ENCODE assay signal across 8 mouse cellular contexts in the genomic region with DNA sequence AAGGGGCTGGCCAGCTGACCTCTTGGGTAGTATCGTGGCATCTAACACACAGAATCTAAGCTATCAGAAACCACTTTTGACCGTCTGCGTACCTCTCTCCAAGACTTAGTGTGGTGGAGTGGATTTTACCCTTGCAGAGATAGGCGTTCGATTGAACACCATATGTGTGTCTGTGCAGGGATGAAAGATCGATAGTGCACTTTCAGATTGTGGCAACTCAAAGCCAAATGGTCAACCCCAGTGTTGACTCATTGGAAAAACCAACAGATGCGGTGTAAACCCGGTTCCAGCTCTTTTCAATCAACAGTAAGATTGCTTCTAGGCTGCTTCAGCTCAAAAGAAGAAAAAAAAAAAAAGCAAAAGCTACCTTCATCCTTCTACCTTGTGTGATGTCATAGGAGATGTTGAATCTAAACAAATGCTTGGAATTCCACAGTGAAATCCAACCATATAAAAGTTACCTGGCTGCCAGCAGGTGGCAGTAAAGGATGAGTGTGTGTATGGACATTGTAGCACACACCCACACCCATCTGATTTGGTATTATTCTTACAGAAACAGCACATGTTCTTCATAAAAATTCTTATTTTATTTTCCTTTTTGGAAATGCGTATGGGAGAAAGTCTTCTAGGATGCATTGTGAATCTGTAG. TPM values are rescaled to one million over a fixed set of nuclear protein-coding genes. Genes with fewer than 3 reads are reported as not detected.
DNase-seq lines count a peak whose midpoint lies in the region; ATAC-seq lines count a peak whose summit lies in the region.

No protein-coding gene starts in this region.

- no peak overlapping the region for H3K27ac ChIP-seq in liver, embryonic 12.5 days
- no peak overlapping the region for H3K27ac ChIP-seq in forebrain, embryonic 11.5 days (ENCODE audit: low read depth, low read length)

- no peaks in the 10 kb centered on the region for H3K36me3 ChIP-seq in liver, embryonic 12.5 days
- H3K36me3 ChIP-seq in forebrain, embryonic 11.5 days (ENCODE audit: control insufficient read depth, insufficient read depth, low read length): no peaks in the 10 kb centered on the region

- H3K9ac ChIP-seq in liver, embryonic 12.5 days: no peak overlapping the region
- H3K9ac ChIP-seq in forebrain, embryonic 11.5 days (ENCODE audit: low read length): no peak overlapping the region

- H3K4me3 ChIP-seq in liver, embryonic 12.5 days: no peak overlapping the region
- no peak overlapping the region for H3K4me3 ChIP-seq in forebrain, embryonic 11.5 days (ENCODE audit: low read depth, low read length)

- 73% methylated on average over 9 of the region's 9 CpGs for WGBS in liver, embryonic 12.5 days (ENCODE audit: insufficient replicate concordance)
- 91% methylated on average over 9 of the region's 9 CpGs for WGBS in forebrain, embryonic 11.5 days

- H3K4me1 ChIP-seq in liver, embryonic 12.5 days: peaks cover 33% of the 10 kb centered on the region
- H3K4me1 ChIP-seq in forebrain, embryonic 11.5 days (replicated peaks; ENCODE audit: control insufficient read depth, insufficient read depth, low read length): no peaks in the 10 kb centered on the region

- no peaks in the 10 kb centered on the region for H3K9me3 ChIP-seq in liver, embryonic 12.5 days (replicated peaks)
- no peaks in the 10 kb centered on the region for H3K9me3 ChIP-seq in forebrain, embryonic 11.5 days (ENCODE audit: control insufficient read depth, low read length)

- peak; percentile 60 for DNase-seq in CD4-positive, CD25-positive, alpha-beta regulatory T cell, adult 2 months (ENCODE audit: low read depth, low spot score)
- DNase-seq in liver: peak; percentile 38
- DNase-seq in cerebellum, postnatal 36 days: peak; percentile 48 to 60
- peak; percentile 64 to 81 for DNase-seq in kidney, postnatal 36 days
- DNase-seq in lung, postnatal 36 days: peak; percentile 76
- DNase-seq in forebrain, embryonic 11.5 days (ENCODE audit: low spot score): no peak

- H3K4me2 ChIP-seq in liver, embryonic 12.5 days: no peak overlapping the region
- H3K4me2 ChIP-seq in forebrain, embryonic 11.5 days (ENCODE audit: low read depth, low read length, severe bottlenecking): no peak overlapping the region

- H3K27me3 ChIP-seq in liver, embryonic 12.5 days (replicated peaks): 0 out of 2 replicates have a peak, but pooled peaks cover 4% of the 10 kb centered on the region
- H3K27me3 ChIP-seq in forebrain, embryonic 11.5 days (ENCODE audit: control insufficient read depth, insufficient read depth, low read length): no peaks in the 10 kb centered on the region

- no peak for ATAC-seq in CD4-positive, CD25-positive, alpha-beta regulatory T cell, adult 4 months
- no peak for ATAC-seq in liver, embryonic 12.5 days
- ATAC-seq in forebrain, embryonic 11.5 days (replicated peaks; ENCODE audit: low FRiP score): no peak

RNA-seq across cellular contexts. Expression of a gene that starts 8.8 kb away (rescaled TPM):
- under 1 TPM; 0.41 to 0.90 TPM for polyA plus RNA-seq in CD4-positive, CD25-positive, alpha-beta regulatory T cell, adult 4 months (2017; shearing (Covaris generic))
- polyA plus RNA-seq in liver, embryonic 12.5 days (2016; fragmentation: Nextera tagmentation; extraction: Ambion mirVana): 0.07 and 0.11 TPM in 2 replicates
- 0.13 and 0.24 TPM in 2 replicates for polyA plus RNA-seq in forebrain, embryonic 11.5 days (2014; fragmentation: Nextera tagmentation; extraction: Ambion mirVana)
